Mouse (Mus musculus) thymus, adult 2 months (tissue): ENCODE data around the gene Tmem215. TPM values are rescaled to one million over a fixed set of nuclear protein-coding genes. Genes with fewer than 3 reads are reported as not detected.

Experiments
- DNase-seq: peaks from one replicate; pipeline ENCODE4 v3.0.0; 2021
- H3K27ac ChIP-seq: fragments of 200-500 bp; 2 replicates; pipeline ENCODE4 v1.5.1; 2012; ENCODE audit warnings: low read length, control low read depth; ENCODE audit not compliant: control insufficient read depth, insufficient read depth
- H3K27me3 ChIP-seq: fragments of 200-500 bp; 2 replicates; pipeline ENCODE4 v1.6.1; 2012; ENCODE audit warnings: mild to moderate bottlenecking, low read length, moderate library complexity, mixed read lengths; ENCODE audit not compliant: control insufficient read depth, insufficient read depth
- H3K36me3 ChIP-seq: fragments of 200-500 bp; 2 replicates; pipeline ENCODE4 v1.6.1; 2012; ENCODE audit warnings: mild to moderate bottlenecking, low read length, moderate library complexity; ENCODE audit not compliant: control insufficient read depth, insufficient read depth
- H3K4me1 ChIP-seq: fragments of 200-500 bp; replicated peaks from 2 replicates; pipeline ENCODE4 v1.6.1; 2012; ENCODE audit warnings: low read length; ENCODE audit not compliant: control insufficient read depth, insufficient read depth
- H3K4me3 ChIP-seq: fragments of 200-500 bp; 2 replicates; pipeline ENCODE4 v1.5.1; 2012; ENCODE audit warnings: mild to moderate bottlenecking, low read length, control low read depth, moderate library complexity; ENCODE audit not compliant: control insufficient read depth, insufficient read depth
- CTCF ChIP-seq: fragments of 200-500 bp; IDR thresholded peaks from 2 replicates; pipeline ENCODE4 v1.5.1; 2012; ENCODE audit warnings: mild to moderate bottlenecking, control low read depth, low read length, moderate library complexity, borderline replicate concordance; ENCODE audit not compliant: control insufficient read depth, poor library complexity, insufficient read depth; ENCODE audit errors: extremely low read depth
- POLR2A ChIP-seq: fragments of 200-500 bp; IDR thresholded peaks from 2 replicates; pipeline ENCODE4 v1.6.1; 2012; ENCODE audit warnings: mild to moderate bottlenecking, low read length, control low read depth, moderate library complexity; ENCODE audit not compliant: control insufficient read depth, poor library complexity, insufficient read depth; ENCODE audit errors: extremely low read depth
- WGBS: fragments of 180-500 bp; shearing (Covaris S2); methylation state at CpG from one replicate; pipeline ENCODE4 v1.1.7; 2018; 5-methylcytosine and 5-hydroxymethylcytosine counted together
- polyA plus RNA-seq: library from polyadenylated mRNA; depleted of rRNA; stranded (reverse); fragments of >200 nt; gene quantifications from 2 replicates; pipeline ENCODE4 v1.2.3, GENCODE M21; 2012; rRNA removed

Gene Tmem215
- 0.04 TPM in 1 of 2 replicates, not detected in the other for polyA plus RNA-seq

- Histone ChIP-seq H3K4me1 (no peaks in the 10 kb centered on the region), H3K27me3 (no peaks in the 10 kb centered on the region), H3K36me3 (no peaks in the 10 kb centered on the region), H3K4me3 (no peak within 1 kb of the TSS), H3K27ac (no peak within 1 kb of the TSS)
- no peak for DNase-seq
- no peak for TF ChIP-seq CTCF
- TF ChIP-seq POLR2A = no peak
- WGBS = 92% methylated on average over 10 of the region's 10 CpGs
Observed at GRCm38 (mm10) chr4:40471880-40472279, at the start of gene Tmem215. TSS of gene Tmem215 (plus strand) at chr4:40472180.

- DNase-seq = no peak
- Histone ChIP-seq H3K4me3 (no peak overlapping the region), H3K36me3 (no peaks in the 10 kb centered on the region), H3K4me1 (no peaks in the 10 kb centered on the region), H3K27ac (no peak overlapping the region), H3K27me3 (no peaks in the 10 kb centered on the region)
- TF ChIP-seq POLR2A (no peak), CTCF (no peak)
- 12% methylated on average over 5 of the region's 5 CpGs for WGBS
Observed at GRCm38 (mm10) chr4:40431916-40432315, 40.1 kb upstream of the Tmem215 start.

GRCm38 (mm10) chr4:40433379-40433778 is 38.6 kb upstream of the Tmem215 start:
- TF ChIP-seq CTCF (no peak), POLR2A (no peak)
- Histone ChIP-seq H3K4me1 (no peaks in the 10 kb centered on the region), H3K36me3 (no peaks in the 10 kb centered on the region), H3K4me3 (no peak overlapping the region), H3K27ac (no peak overlapping the region), H3K27me3 (no peaks in the 10 kb centered on the region)
- WGBS = 83% methylated on average over 3 of the region's 3 CpGs
- no peak for DNase-seq

- Histone ChIP-seq H3K4me3 (no peak overlapping the region), H3K27ac (no peak overlapping the region), H3K36me3 (no peaks in the 10 kb centered on the region), H3K27me3 (no peaks in the 10 kb centered on the region), H3K4me1 (no peaks in the 10 kb centered on the region)
- 63% methylated on average over 1 of the region's 1 CpGs for WGBS
- no peak for DNase-seq
- TF ChIP-seq POLR2A = no peak
- no peak for TF ChIP-seq CTCF
Observed at GRCm38 (mm10) chr4:40434388-40434787, 37.6 kb upstream of the Tmem215 start.

- TF ChIP-seq CTCF (no peak), POLR2A (no peak)
- Histone ChIP-seq H3K36me3 (no peaks in the 10 kb centered on the region), H3K4me3 (no peak overlapping the region), H3K27ac (no peak overlapping the region), H3K27me3 (no peaks in the 10 kb centered on the region), H3K4me1 (no peaks in the 10 kb centered on the region)
- WGBS = 91% methylated on average over 9 of the region's 9 CpGs
- no peak for DNase-seq
Observed at GRCm38 (mm10) chr4:40443565-40443964, 28.4 kb upstream of the Tmem215 start.

- Histone ChIP-seq H3K4me3 (no peak overlapping the region), H3K27ac (no peak overlapping the region), H3K4me1 (no peaks in the 10 kb centered on the region), H3K27me3 (no peaks in the 10 kb centered on the region), H3K36me3 (no peaks in the 10 kb centered on the region)
- 9% methylated on average over 54 of the region's 55 CpGs for WGBS
- TF ChIP-seq POLR2A (no peak), CTCF (no peak)
- DNase-seq = no peak
Observed at GRCm38 (mm10) chr4:40472700-40473530, 935 bp downstream of the Tmem215 start.

GRCm38 (mm10) chr4:40473911-40474310 is 1.9 kb downstream of the Tmem215 start:
- Histone ChIP-seq H3K4me3 (no peak overlapping the region), H3K4me1 (no peaks in the 10 kb centered on the region), H3K36me3 (no peaks in the 10 kb centered on the region), H3K27me3 (no peaks in the 10 kb centered on the region), H3K27ac (no peak overlapping the region)
- TF ChIP-seq POLR2A = no peak
- WGBS = 80% methylated on average over 9 of the region's 9 CpGs
- no peak for DNase-seq
